Mouse (Mus musculus) Patski (cell line): ENCODE results near the gene Suox. TPM values are rescaled to one million over a fixed set of nuclear protein-coding genes. Genes with fewer than 3 reads are reported as not detected.
"Not testable (repeated sequence)": the region's sequence is repeated elsewhere in the genome, so short reads cannot be mapped to it uniquely, and the experiment has no call there.

Experiments used
- ATAC-seq: fragments of 100-300 bp; one replicate; pipeline ENCODE4 v1.8.0; 2021
- CTCF ChIA-PET: fragments of 350-600 bp; sonication (Branson Sonifier 250); formaldehyde crosslinking; loops from one replicate; lab custom pipeline; 2022; ENCODE audit warnings: inconsistent platforms; lab: Charles Lee
- POLR2A ChIA-PET: fragments of 350-600 bp; sonication (Branson Sonifier 250); formaldehyde crosslinking; loops from one replicate; lab custom pipeline; 2022; ENCODE audit warnings: antibody characterized with exemption, inconsistent platforms; lab: Charles Lee
- DNase-seq: peaks from one replicate; pipeline ENCODE4 v3.0.0-alpha.2; 2011; ENCODE audit warnings: low read depth, low spot score
- H3K27me3 ChIP-seq: fragments of 371-371 bp; one replicate; pipeline ENCODE4 v1.5.1; 2021
- CTCF ChIP-seq: fragments of 100-300 bp; IDR thresholded peaks from one replicate; pipeline ENCODE4 v1.5.1; 2021
- in situ Hi-C: fragments of 300-500 bp; cut with MboI; formaldehyde crosslinking; loops from 3 replicates; pipeline ENCODE4 v1.11.1; 2018; ENCODE audit warnings: low pct_unique_long_range_greater_than_20kb, mixed read lengths
- polyA plus RNA-seq: library from polyadenylated mRNA; unstranded; gene quantifications from one replicate; pipeline ENCODE4 v1.2.3, GENCODE M21; 2021

Suox gene
- polyA plus RNA-seq, result 15.2 TPM

DNA sequence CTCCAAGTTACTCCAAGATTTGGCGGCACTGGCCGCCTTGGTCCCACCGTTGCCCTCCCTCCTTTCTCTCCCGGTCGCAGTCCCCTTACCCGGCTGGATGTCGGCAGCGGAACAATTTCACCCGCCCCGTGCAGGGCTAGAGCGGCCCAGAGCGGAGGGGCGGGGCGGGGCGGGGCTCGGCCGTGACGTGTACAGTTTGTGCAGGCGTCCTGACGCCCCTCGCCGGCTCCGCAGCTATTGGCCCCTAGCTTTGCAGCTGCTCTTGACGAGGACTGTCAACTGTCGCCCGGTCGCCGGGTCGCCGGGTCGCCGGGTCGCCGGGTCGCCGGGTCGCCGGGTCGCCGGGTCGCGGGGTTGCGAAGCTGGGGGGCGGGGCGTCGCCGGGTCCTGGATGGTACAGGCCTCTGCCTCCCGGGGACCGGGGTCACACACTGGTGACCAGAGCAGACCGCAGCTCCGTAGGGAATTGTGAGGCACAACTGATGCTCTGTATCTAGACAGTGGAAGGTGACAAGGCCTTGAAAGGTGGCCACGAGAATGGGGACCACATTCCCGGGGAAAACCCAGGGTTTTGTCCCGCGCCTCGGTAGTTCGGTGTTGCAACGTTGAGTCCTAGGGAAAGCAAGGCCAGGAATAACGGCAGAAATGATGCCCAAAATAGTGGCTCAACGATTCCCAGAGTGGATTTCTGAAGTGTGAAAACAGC is at the start of gene Suox:
Gene Suox (minus strand): TSS at position 311 of the 706 bp plus-strand sequence.
- TF ChIP-seq CTCF, result no peak
- no peaks in the 10 kb centered on the region for H3K27me3 ChIP-seq
- ATAC-seq, result peak; percentile 89
- ChIA-PET CTCF (interaction anchor here (1.0 to 2.1 kb wide), 7 partner anchors 12 to 84 kb away, joined by 3 to 11 read pairs (median 4); partner anchors contain the start of gene Erbb3), POLR2A (interaction anchor here (0.6 to 1.1 kb wide), 2 partner anchors 99 to 126 kb away, joined by 3 to 4 read pairs; partner anchors contain the start of gene Zc3h10)
- no peak for DNase-seq
- in situ Hi-C loops, result loop anchor here (5.0 kb wide), 1 partner anchor 47 kb away; the partner anchor contains the start of gene Rps26

DNA sequence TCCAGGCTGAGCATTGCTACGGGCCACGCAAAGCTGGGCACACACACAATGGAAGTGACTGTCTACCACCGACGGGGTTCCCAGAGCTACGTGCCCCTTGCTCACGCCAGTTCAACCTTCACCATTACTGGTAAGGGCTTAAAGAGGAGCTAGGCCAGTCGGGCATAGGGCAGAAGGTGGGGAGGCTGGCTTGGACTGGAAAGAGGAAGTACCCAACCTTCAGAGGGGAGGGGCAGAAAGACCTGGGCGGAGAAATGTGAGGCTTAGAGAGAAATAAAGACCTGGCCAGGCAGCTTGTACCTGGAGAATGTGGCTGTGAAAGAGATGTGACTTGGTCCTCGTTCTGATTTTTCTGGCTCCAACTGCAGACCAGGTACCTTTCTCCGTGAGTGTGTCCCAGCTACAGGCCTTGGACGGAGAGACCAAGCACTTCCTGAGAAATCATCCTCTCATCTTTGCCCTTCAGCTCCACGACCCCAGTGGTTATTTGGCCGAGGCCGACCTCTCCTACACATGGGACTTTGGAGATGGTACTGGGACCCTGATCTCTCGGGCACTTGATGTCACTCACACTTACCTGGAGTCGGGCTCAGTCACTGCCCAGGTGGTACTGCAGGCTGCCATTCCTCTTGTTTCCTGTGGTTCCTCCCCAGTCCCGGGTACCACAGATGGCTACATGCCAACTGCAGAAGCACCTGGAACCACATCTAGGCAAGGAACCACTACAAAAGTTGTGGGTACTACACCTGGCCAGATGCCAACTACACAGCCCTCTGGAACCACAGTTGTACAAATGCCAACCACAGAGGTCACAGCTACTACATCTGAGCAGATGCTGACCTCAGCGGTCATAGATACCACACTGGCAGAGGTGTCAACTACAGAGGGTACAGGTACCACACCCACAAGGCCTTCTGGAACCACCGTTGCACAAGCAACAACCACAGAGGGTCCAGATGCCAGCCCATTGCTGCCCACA is 42.0 kb upstream of the Suox start:
- in situ Hi-C loops, result no loop called here
- no peak for TF ChIP-seq CTCF
- ChIA-PET CTCF (interaction anchor here (1.3 kb wide), 1 partner anchor 21 kb away, joined by 3 read pairs; no protein-coding TSS in a partner anchor), POLR2A (interaction anchor here (0.6 kb wide), 1 partner anchor 38 kb away, joined by 3 read pairs; no protein-coding TSS in a partner anchor)
- no peak for DNase-seq
- no peak for ATAC-seq
- peaks cover 5% of the 10 kb centered on the region for H3K27me3 ChIP-seq

DNA sequence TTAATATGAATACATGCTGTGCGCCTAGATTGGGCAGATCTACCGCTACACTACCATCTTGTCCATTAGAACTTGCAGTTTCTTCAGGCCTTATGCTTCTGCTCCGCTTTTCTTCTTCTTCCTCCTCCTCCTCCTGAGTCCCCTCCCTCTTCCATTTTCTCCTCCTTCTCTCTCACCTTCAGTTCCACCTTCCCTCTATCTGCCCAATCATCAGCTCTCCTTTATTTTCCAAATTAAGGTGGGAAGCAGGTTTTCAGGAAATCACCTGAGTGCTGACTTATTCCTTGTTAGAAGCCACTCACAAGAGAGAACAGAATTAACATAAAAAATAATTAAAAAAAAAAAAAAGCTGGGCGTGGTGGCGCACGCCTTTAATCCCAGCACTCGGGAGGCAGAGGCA is 37.4 kb upstream of the Suox start:
- DNase-seq, ATAC-seq, H3K27me3 ChIP-seq, in situ Hi-C loops, POLR2A ChIA-PET: not testable (repeated sequence)
- CTCF ChIA-PET, result interaction anchor here (1.5 kb wide), 1 partner anchor 32 kb away, joined by 4 read pairs; no protein-coding TSS in a partner anchor

DNA sequence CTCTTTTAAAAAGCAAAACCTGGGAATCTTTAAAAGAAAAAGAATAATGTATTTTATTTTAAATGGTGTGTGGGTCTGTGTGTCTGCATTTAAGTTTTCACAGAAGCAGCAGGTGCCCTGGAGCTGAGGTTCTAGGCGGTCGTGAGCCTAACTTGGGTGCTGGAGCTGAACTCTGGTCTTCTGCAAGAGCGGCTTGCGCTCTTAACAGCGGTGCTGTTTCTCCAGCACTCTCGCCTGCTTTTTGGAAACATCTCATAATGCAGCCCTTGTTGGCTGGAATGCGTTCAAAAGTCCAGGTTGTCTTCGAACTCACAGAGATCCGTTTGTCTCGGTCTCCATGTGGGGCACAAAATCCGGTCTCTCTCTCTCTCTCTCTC is 31.4 kb upstream of the Suox start:
- CTCF ChIA-PET, result interaction anchor here (1.3 kb wide), 1 partner anchor 116 kb away, joined by 3 read pairs; the partner anchor contains the start of gene Ormdl2
- TF ChIP-seq CTCF, result no peak
- no peak for ATAC-seq
- POLR2A ChIA-PET, result interaction anchor here (0.6 to 1.6 kb wide), 3 partner anchors 9 to 204 kb away, joined by 3 to 4 read pairs (median 4); no protein-coding TSS in a partner anchor
- no peaks in the 10 kb centered on the region for H3K27me3 ChIP-seq
- no peak for DNase-seq
- in situ Hi-C loops, result no loop called here

DNA sequence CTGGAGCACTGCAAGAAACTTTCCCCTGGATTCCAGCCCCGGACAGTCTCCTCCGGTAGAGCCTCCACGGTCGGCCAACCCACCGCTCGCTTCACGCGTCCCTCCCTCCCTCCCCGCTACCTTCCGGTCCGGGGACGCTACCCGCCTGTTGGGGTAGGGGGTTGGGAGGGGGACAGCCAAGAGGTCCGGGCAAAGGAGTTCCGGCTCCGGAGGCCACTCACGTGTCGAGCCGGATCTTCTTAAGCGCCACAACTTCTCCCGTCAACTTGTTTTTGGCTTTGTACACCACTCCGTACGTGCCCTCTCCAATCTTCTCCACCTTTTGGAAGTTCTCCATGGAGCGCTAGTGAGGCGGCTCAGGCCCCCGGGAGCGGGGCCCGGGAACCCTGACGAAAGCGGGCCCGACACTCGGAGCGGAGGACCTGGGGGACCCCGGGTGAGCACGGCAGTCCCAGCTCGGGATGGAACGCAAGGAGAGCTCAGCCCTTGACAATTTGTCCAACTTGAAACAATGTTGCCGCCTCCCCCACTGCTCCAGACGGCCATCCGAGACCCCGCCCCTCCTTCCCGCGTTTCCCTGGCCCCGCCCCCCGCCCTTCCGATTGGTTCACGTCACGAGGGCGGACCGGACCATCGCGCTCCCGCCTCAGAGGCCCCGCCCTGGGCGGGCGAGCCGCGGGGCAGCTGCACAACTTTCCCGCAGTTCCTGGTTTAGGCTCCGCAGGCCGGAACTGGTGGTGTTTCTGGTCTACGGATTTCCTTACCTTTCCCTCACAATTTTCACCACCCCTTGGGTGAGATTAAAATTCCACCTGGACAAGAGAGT is 30.8 kb upstream of the Suox start, which contains the start of gene Cdk2:
Gene Cdk2 (minus strand): TSS at position 541 of the 826 bp plus-strand sequence.
- peak; percentile 83 for ATAC-seq

DNA sequence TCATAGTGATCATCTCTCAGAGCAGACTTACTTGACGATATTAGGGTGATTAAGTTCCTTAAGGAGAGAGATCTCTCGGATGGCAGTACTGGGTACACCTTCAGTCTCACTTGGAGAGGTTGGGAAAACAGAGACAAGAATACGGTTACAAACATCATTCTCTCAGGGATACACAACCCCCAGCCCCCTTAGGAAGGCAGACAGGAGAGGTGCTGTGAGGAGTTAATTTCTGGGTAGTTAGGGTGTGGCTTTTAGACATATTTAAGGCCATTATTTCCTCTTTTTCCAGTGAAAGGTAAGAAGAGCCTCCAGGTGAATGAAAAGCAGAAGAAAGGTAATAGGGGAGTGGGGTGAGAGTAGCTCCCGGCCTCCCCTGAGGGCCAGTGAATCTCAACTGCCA is 30.0 kb upstream of the Suox start, which contains the start of gene Pmel:
Gene Pmel (plus strand): TSS at position 301 of the 400 bp plus-strand sequence.
- DNase-seq (no peak), ATAC-seq (no peak)
- in situ Hi-C loops, result no loop called here
- ChIA-PET CTCF (no interaction called here), POLR2A (interaction anchor here (0.5 to 0.9 kb wide), 2 partner anchors 41 to 114 kb away, joined by 3 to 4 read pairs; no protein-coding TSS in a partner anchor)
- no peaks in the 10 kb centered on the region for H3K27me3 ChIP-seq
- no peak for TF ChIP-seq CTCF

More for the DNA sequence above, 30.8 kb upstream of the Suox start, which contains the start of gene Cdk2:
- DNase-seq, result peak; percentile 39
- ChIA-PET CTCF (no interaction called here), POLR2A (interaction anchor here (0.6 to 1.6 kb wide), 2 partner anchors 9 to 39 kb away, joined by 4 read pairs; no protein-coding TSS in a partner anchor)
- no peak for TF ChIP-seq CTCF
- in situ Hi-C loops, result no loop called here
- H3K27me3 ChIP-seq, result no peaks in the 10 kb centered on the region

DNA sequence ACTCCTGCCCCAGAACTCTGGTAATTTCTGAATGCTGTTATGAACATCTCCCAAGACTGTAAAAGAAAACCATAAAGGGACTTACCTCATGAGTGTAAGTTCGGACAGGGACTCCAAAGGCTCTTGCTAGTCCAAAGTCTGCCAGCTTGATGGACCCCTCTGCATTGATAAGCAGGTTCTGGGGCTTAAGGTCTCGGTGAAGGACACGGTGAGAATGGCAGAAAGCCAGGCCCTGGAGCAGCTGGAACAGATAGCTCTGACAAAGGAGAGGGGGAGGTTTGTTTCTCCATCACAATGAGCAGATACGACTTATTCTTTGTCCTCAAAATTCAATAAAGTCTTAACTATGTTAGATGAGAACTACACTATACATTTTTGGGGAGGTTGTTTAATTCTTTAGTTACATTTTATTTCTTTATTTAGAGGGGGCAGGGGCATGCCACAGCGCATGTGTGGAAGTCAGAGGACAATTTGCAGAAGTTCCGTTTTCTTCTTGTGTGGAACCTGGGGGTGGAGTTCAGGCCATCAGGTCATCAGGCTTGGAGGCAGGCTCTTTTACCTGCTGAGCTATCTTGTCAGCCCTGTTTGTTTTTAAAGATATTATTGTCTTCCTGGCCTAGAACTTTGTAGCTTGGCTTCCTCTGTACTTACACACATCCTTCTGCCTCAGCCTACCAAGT is 28.6 kb upstream of the Suox start:
- ATAC-seq, result no peak

DNA sequence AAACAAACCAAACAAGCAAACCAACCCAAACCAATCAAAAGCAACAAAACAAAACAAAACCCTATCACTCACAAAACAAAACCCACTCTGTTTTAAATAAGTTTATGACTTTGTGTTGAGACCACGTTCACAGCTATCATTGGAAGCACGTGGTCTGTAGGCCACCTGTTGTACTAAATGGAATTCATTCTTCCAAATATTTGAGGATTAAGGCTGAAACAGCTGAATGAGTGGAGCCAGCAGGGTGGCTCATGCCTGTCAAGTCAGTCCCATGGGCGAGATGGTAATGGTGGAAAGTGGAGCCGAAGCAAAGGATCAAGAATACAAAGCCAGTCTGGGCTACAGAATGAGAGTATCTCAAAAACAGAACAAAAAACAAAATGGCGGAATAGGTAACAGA is 26.8 kb upstream of the Suox start:
- POLR2A ChIA-PET, result no interaction called here
- TF ChIP-seq CTCF, result no peak
- CTCF ChIA-PET, result interaction anchor here (0.6 kb wide), 1 partner anchor 18 kb away, joined by 3 read pairs; no protein-coding TSS in a partner anchor
- ATAC-seq (no peak), DNase-seq (no peak)
- H3K27me3 ChIP-seq, result no peaks in the 10 kb centered on the region
- in situ Hi-C loops, result no loop called here

More for the DNA sequence above, 28.6 kb upstream of the Suox start:
- CTCF ChIA-PET, result no interaction called here
- POLR2A ChIA-PET, result no interaction called here
- TF ChIP-seq CTCF, result no peak
- DNase-seq, result no peak
- in situ Hi-C loops, result no loop called here
- no peaks in the 10 kb centered on the region for H3K27me3 ChIP-seq

DNA sequence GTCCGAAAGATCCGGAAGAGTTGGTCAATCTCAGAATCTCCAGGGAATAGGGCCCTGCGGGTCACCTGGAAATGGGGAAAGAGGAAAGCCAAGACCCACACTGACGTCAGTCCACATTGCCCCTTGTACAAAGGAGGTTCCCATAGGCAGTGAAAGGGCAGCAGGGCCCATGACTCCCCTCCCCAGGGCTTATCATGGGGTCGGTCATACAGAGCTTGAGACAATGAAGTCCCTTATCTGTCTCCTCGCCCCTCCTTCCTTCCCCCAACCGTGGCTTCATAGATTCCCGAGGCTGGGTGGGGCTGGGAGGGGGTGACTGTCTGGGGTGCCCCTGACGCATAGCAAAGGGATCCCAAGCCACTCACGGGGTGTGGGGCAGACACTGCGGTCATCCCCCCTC is 25.7 kb upstream of the Suox start:
- ChIA-PET CTCF (no interaction called here), POLR2A (no interaction called here)
- DNase-seq (no peak), ATAC-seq (no peak)
- in situ Hi-C loops, result no loop called here
- TF ChIP-seq CTCF, result no peak
- no peaks in the 10 kb centered on the region for H3K27me3 ChIP-seq
